Mouse (Mus musculus): Measurements from ENCODE around the gene Cdx2. TPM values are rescaled to one million over a fixed set of nuclear protein-coding genes. Genes with fewer than 3 reads are reported as not detected.

The Cdx2 gene
- polyA plus RNA-seq, 2 experiments from 2014 or later, result not detected

Other genes starting within 250 kb of the Cdx2 start
- 10 to 100 TPM; 19.3 to 24.8 TPM for gene Lnx2, start 230.7 kb downstream of the Cdx2 start, polyA plus RNA-seq (2017; shearing (Covaris generic))
- gene Polr1d, start 230.2 kb downstream of the Cdx2 start, polyA plus RNA-seq (2017; shearing (Covaris generic)), result 100 to 1,000 TPM; 179 to 194 TPM
- not detected for gene Gsx1, start 118.6 kb downstream of the Cdx2 start, polyA plus RNA-seq (2017; shearing (Covaris generic))
- gene Pdx1, start 37.3 kb downstream of the Cdx2 start, polyA plus RNA-seq (2017; shearing (Covaris generic)), result not detected
- gene Urad, start 15.2 kb upstream of the Cdx2 start, polyA plus RNA-seq (2017; shearing (Covaris generic)), result not detected
- under 1 TPM in 1 of 2 experiments, not detected in 1; 0.13 TPM for gene Flt3, start 93.2 kb upstream of the Cdx2 start, polyA plus RNA-seq (2017; shearing (Covaris generic))
- 100 to 1,000 TPM; 135 to 188 TPM for gene Pan3, start 122.9 kb upstream of the Cdx2 start, polyA plus RNA-seq (2017; shearing (Covaris generic))

Data from activated CD4-positive, CD25-positive, alpha-beta regulatory T cell, adult 4 months (primary cell).